ENCODE assay signal across 19 mouse cellular contexts in the genomic region with DNA sequence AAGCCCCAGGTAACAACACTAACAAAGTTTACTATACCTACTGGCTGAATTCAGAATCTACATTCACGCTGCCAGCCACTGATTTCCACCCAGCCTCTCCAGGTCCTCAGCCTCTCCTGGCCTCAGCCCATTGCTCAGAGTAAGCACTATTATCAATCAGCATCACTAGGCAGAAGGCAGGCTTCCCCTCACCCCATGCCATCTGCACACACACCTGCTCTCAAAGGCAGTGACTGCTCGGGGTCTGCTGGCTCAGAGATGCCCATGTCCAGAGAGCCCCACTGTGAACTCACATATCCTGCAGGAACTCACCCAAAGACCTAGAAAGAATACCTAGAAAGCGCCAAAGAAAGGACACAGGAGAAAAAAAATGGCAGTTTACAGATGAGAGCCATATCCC.
A peak's percentile ranks its signal among the peaks of the same experiment; 100 is the strongest.
DNase-seq lines count a peak whose midpoint lies in the region; ATAC-seq and TF ChIP-seq lines count a peak whose summit lies in the region.
"Had no signal": no experiment of that assay in that cellular context is flagged by ENCODE, and none has a peak within 500 bp of the region (broad histone marks: within the 10 kb centered on the region; RNA-seq: fewer than 3 reads in every experiment).

No protein-coding gene starts in this region.

- WGBS in hindbrain, postnatal 0 days = 69% methylated on average over 3 of the region's 3 CpGs
- 79% methylated on average over 3 of the region's 3 CpGs for WGBS in hindbrain, embryonic 12.5 days

- TF ChIP-seq CTCF in hindbrain, postnatal 0 days (IDR thresholded peaks at IDR 0.05; ENCODE audit: low read depth) = no peak
- no peak for TF ChIP-seq CTCF in brain, embryonic 14.5 days (IDR thresholded peaks at IDR 0.05; ENCODE audit: borderline replicate concordance, extremely low read depth, insufficient read depth, insufficient read length)

- ATAC-seq in hindbrain, postnatal 0 days = peak; percentile 59; the same call in 1 of the 2 replicates
- ATAC-seq in hindbrain, embryonic 12.5 days (ENCODE audit: low FRiP score) = no peak
- ATAC-seq: forebrain, embryonic 13.5 days had no signal

- no peak overlapping the region for H3K4me3 ChIP-seq in hindbrain, postnatal 0 days (ENCODE audit: low read length)
- H3K4me3 ChIP-seq in hindbrain, embryonic 12.5 days = no peak overlapping the region
- H3K4me3 ChIP-seq: embryonic facial prominence, embryonic 10.5 days; forebrain, embryonic 13.5 days; limb, embryonic 13.5 days; midbrain, embryonic 12.5 days; myocyte had no signal

- no peak overlapping the region for H3K4me2 ChIP-seq in hindbrain, postnatal 0 days (ENCODE audit: low read depth, low read length)
- H3K4me2 ChIP-seq in hindbrain, embryonic 12.5 days (replicated peaks) = no peak overlapping the region
- H3K4me2 ChIP-seq: forebrain, embryonic 13.5 days; heart, embryonic 11.5 days; limb, embryonic 13.5 days; midbrain, embryonic 12.5 days had no signal

- H3K9ac ChIP-seq in hindbrain, postnatal 0 days (replicated peaks; ENCODE audit: low read length) = no peak overlapping the region
- no peak overlapping the region for H3K9ac ChIP-seq in hindbrain, embryonic 12.5 days
- H3K9ac ChIP-seq: forebrain, embryonic 13.5 days; limb, embryonic 13.5 days; liver, embryonic 14.5 days; midbrain, embryonic 12.5 days had no signal

- H3K27me3 ChIP-seq in hindbrain, postnatal 0 days (ENCODE audit: insufficient read depth, low read length) = no peaks in the 10 kb centered on the region
- no peaks in the 10 kb centered on the region for H3K27me3 ChIP-seq in hindbrain, embryonic 12.5 days
- H3K27me3 ChIP-seq: forebrain, embryonic 13.5 days; limb, embryonic 13.5 days; midbrain, embryonic 12.5 days had no signal

- H3K9me3 ChIP-seq in hindbrain, postnatal 0 days (ENCODE audit: low read length) = no peaks in the 10 kb centered on the region
- no peaks in the 10 kb centered on the region for H3K9me3 ChIP-seq in hindbrain, embryonic 12.5 days (replicated peaks)
- H3K9me3 ChIP-seq: embryonic facial prominence, embryonic 10.5 days; forebrain, embryonic 13.5 days; limb, embryonic 13.5 days; midbrain, embryonic 12.5 days had no signal

- no peak for DNase-seq in hindbrain, postnatal 0 days (ENCODE audit: low spot score)
- DNase-seq in brain, embryonic 14.5 days (ENCODE audit: low read depth) = peak; percentile 48
- DNase-seq in cerebellum, adult 11 months = peak; percentile 72
- peak; percentile 86 to 94 for DNase-seq in cerebellum, postnatal 10 days
- DNase-seq in layer of hippocampus, postnatal 25 days (ENCODE audit: extremely low spot score in 1 of 2, low spot score in 1 of 2) = no peak
- DNase-seq in urinary bladder, postnatal 10 days (ENCODE audit: low spot score) = no peak
- DNase-seq: adrenal gland, adult 8-10 months; heart, postnatal 14 days; kidney, adult 11 months; retina, postnatal 1 day; right cerebral cortex, postnatal 4 days had no signal

- H3K27ac ChIP-seq in hindbrain, postnatal 0 days = no peak overlapping the region
- H3K27ac ChIP-seq in hindbrain, embryonic 12.5 days = no peak overlapping the region
- H3K27ac ChIP-seq: embryonic facial prominence, embryonic 10.5 days; forebrain, embryonic 13.5 days; limb, embryonic 13.5 days; liver, embryonic 14.5 days; midbrain, embryonic 12.5 days had no signal

- H3K4me1 ChIP-seq in hindbrain, postnatal 0 days (ENCODE audit: insufficient read depth, low read length) = no peaks in the 10 kb centered on the region
- peaks cover 2% of the 10 kb centered on the region; the same call in 1 of the 2 replicates for H3K4me1 ChIP-seq in hindbrain, embryonic 12.5 days
- H3K4me1 ChIP-seq: midbrain, embryonic 12.5 days had no signal

- no peak for TF ChIP-seq POLR2A in brain, embryonic 14.5 days (IDR thresholded peaks at IDR 0.05; ENCODE audit: borderline replicate concordance, extremely low read depth, insufficient read depth, insufficient read length, poor library complexity, severe bottlenecking)

- no peaks in the 10 kb centered on the region for H3K36me3 ChIP-seq in hindbrain, postnatal 0 days (ENCODE audit: insufficient read depth, low read length)
- H3K36me3 ChIP-seq in hindbrain, embryonic 12.5 days = no peaks in the 10 kb centered on the region
- H3K36me3 ChIP-seq: embryonic facial prominence, embryonic 10.5 days; limb, embryonic 13.5 days; midbrain, embryonic 12.5 days had no signal

Comparison
In these comparisons a context has a peak if more than half of its experiments do, and no peak if none do; other contexts are left out.
1. DNase-seq: peak in brain, embryonic 14.5 days (single experiment), cerebellum, adult 11 months (single experiment) and cerebellum, postnatal 10 days (2 of 2); none in hindbrain, postnatal 0 days (single experiment), layer of hippocampus, postnatal 25 days (0 of 2) and urinary bladder, postnatal 10 days (single experiment).